Comparison of ENCODE assay signal across 12 mouse cellular contexts in genomic region chr3:63977895-63978294, GRCm38 (mm10). TPM values are rescaled to one million over a fixed set of nuclear protein-coding genes. Genes with fewer than 3 reads are reported as not detected.
DNase-seq lines count a peak whose midpoint lies in the region; ATAC-seq and TF ChIP-seq lines count a peak whose summit lies in the region.
"Had no signal": no experiment of that assay in that cellular context is flagged by ENCODE, and none has a peak within 500 bp of the region (broad histone marks: within the 10 kb centered on the region; RNA-seq: fewer than 3 reads in every experiment).

No protein-coding gene starts in this region.

- no peaks in the 10 kb centered on the region for H3K9me3 ChIP-seq in hindbrain, embryonic 15.5 days
- H3K9me3 ChIP-seq in hindbrain, postnatal 0 days (ENCODE audit: low read length) = no peaks in the 10 kb centered on the region
- no peaks in the 10 kb centered on the region for H3K9me3 ChIP-seq in forebrain, embryonic 13.5 days (replicated peaks)
- no peaks in the 10 kb centered on the region for H3K9me3 ChIP-seq in midbrain, embryonic 11.5 days (ENCODE audit: control insufficient read depth, low read length)
- H3K9me3 ChIP-seq: limb, embryonic 15.5 days had no signal

- peaks cover 26% of the 10 kb centered on the region for H3K4me1 ChIP-seq in hindbrain, embryonic 15.5 days (replicated peaks)
- no peaks in the 10 kb centered on the region; the same call in 1 of the 2 replicates for H3K4me1 ChIP-seq in hindbrain, postnatal 0 days (ENCODE audit: insufficient read depth, low read length)
- H3K4me1 ChIP-seq in forebrain, embryonic 13.5 days = peaks cover 24% of the 10 kb centered on the region
- H3K4me1 ChIP-seq in midbrain, embryonic 11.5 days (ENCODE audit: control insufficient read depth, insufficient read depth, low read length) = peaks cover 16% of the 10 kb centered on the region

- peaks cover 12% of the 10 kb centered on the region for H3K36me3 ChIP-seq in hindbrain, embryonic 15.5 days
- H3K36me3 ChIP-seq in hindbrain, postnatal 0 days (ENCODE audit: insufficient read depth, low read length) = no peaks in the 10 kb centered on the region
- peaks cover 17% of the 10 kb centered on the region for H3K36me3 ChIP-seq in forebrain, embryonic 13.5 days (ENCODE audit: poor library complexity, severe bottlenecking)
- H3K36me3 ChIP-seq in midbrain, embryonic 11.5 days (ENCODE audit: control insufficient read depth, insufficient read depth, low read length) = peaks cover 5% of the 10 kb centered on the region; the same call in 1 of the 2 replicates

- no peak overlapping the region for H3K9ac ChIP-seq in hindbrain, embryonic 15.5 days
- H3K9ac ChIP-seq in hindbrain, postnatal 0 days (replicated peaks; ENCODE audit: low read length) = no peak overlapping the region
- H3K9ac ChIP-seq in forebrain, embryonic 13.5 days = no peak overlapping the region
- H3K9ac ChIP-seq in midbrain, embryonic 11.5 days (ENCODE audit: low read length) = no peak overlapping the region
- H3K9ac ChIP-seq: limb, embryonic 15.5 days had no signal

- ATAC-seq in hindbrain, embryonic 15.5 days (ENCODE audit: low FRiP score, low read depth) = no peak
- ATAC-seq in hindbrain, postnatal 0 days = no peak
- no peak for ATAC-seq in forebrain, embryonic 13.5 days
- no peak for ATAC-seq in midbrain, embryonic 11.5 days (ENCODE audit: low FRiP score)
- no peak for ATAC-seq in frontal cortex, adult (ENCODE audit: low TSS enrichment)

- peak overlapping the region; percentile 83 for H3K4me2 ChIP-seq in hindbrain, embryonic 15.5 days
- no peak overlapping the region for H3K4me2 ChIP-seq in hindbrain, postnatal 0 days (ENCODE audit: low read depth, low read length)
- peak overlapping the region; percentile 77 for H3K4me2 ChIP-seq in forebrain, embryonic 13.5 days
- H3K4me2 ChIP-seq in midbrain, embryonic 11.5 days = no peak overlapping the region

- 57% methylated on average over 4 of the region's 4 CpGs for WGBS in hindbrain, embryonic 15.5 days
- 61% methylated on average over 4 of the region's 4 CpGs for WGBS in hindbrain, postnatal 0 days
- WGBS in forebrain, embryonic 13.5 days = 84% methylated on average over 4 of the region's 4 CpGs
- 83% methylated on average over 4 of the region's 4 CpGs for WGBS in midbrain, embryonic 11.5 days

- no peak for DNase-seq in hindbrain, postnatal 0 days (ENCODE audit: low spot score)
- peak; percentile 37 for DNase-seq in MN1 (ENCODE audit: low spot score)
- peak; percentile 51 for DNase-seq in midbrain, embryonic 11.5 days (ENCODE audit: low spot score, missing footprints)
- DNase-seq in right cerebral cortex, adult 18-20 months = no peak
- DNase-seq in layer of hippocampus, postnatal 36 days = no peak
- DNase-seq: cerebellum, adult 11-12 months; heart, adult 18-20 months; kidney, postnatal 25 days had no signal

- peak overlapping the region; percentile 76; the same call in 1 of the 2 replicates for H3K4me3 ChIP-seq in hindbrain, embryonic 15.5 days
- no peak overlapping the region for H3K4me3 ChIP-seq in hindbrain, postnatal 0 days (ENCODE audit: low read length)
- peak overlapping the region; percentile 92; the same call in 1 of the 2 replicates for H3K4me3 ChIP-seq in forebrain, embryonic 13.5 days
- no peak overlapping the region for H3K4me3 ChIP-seq in midbrain, embryonic 11.5 days (ENCODE audit: low read depth, low read length)

- no peak overlapping the region for H3K27ac ChIP-seq in hindbrain, embryonic 15.5 days (replicated peaks)
- no peak overlapping the region for H3K27ac ChIP-seq in hindbrain, postnatal 0 days
- H3K27ac ChIP-seq in forebrain, embryonic 13.5 days = no peak overlapping the region
- H3K27ac ChIP-seq in midbrain, embryonic 11.5 days (ENCODE audit: low read depth, low read length) = no peak overlapping the region
- H3K27ac ChIP-seq: limb, embryonic 15.5 days had no signal

- no peak for TF ChIP-seq CTCF in hindbrain, postnatal 0 days (IDR thresholded peaks at IDR 0.05; ENCODE audit: low read depth)

- H3K27me3 ChIP-seq in hindbrain, embryonic 15.5 days = no peaks in the 10 kb centered on the region
- no peaks in the 10 kb centered on the region for H3K27me3 ChIP-seq in hindbrain, postnatal 0 days (ENCODE audit: insufficient read depth, low read length)
- H3K27me3 ChIP-seq in forebrain, embryonic 13.5 days = no peaks in the 10 kb centered on the region
- H3K27me3 ChIP-seq in midbrain, embryonic 11.5 days (ENCODE audit: control insufficient read depth, insufficient read depth, low read length) = no peaks in the 10 kb centered on the region
- H3K27me3 ChIP-seq: limb, embryonic 15.5 days had no signal

RNA-seq across cellular contexts. Expression of gene Gmps, which starts 2.0 kb away (rescaled TPM):
- 41.7 and 42.6 TPM in 2 replicates for polyA plus RNA-seq in hindbrain, embryonic 15.5 days (2015; fragmentation: Nextera tagmentation; extraction: Ambion mirVana)
- total RNA-seq in hindbrain, postnatal 0 days (2014; rRNA removed) = 32.6 and 34.3 TPM in 2 replicates
- 33.7 and 35.5 TPM in 2 replicates for polyA plus RNA-seq in hindbrain, postnatal 0 days (2015; fragmentation: Nextera tagmentation; extraction: Ambion mirVana)
- polyA plus RNA-seq in forebrain, embryonic 13.5 days (2015; fragmentation: Nextera tagmentation; extraction: Ambion mirVana) = 52.7 and 58.4 TPM in 2 replicates
- polyA plus RNA-seq in midbrain, embryonic 11.5 days (2014; fragmentation: Nextera tagmentation; extraction: Ambion mirVana) = 75.1 and 85.7 TPM in 2 replicates
- 10 to 100 TPM; 47.9 to 49.8 TPM for total RNA-seq in layer of hippocampus, postnatal 36 days (2021)

RNA-seq across cellular contexts. Expression of gene Slc33a1, which starts 13.3 kb away (rescaled TPM):
- polyA plus RNA-seq in hindbrain, embryonic 15.5 days (2015; fragmentation: Nextera tagmentation; extraction: Ambion mirVana) = 17.4 and 17.8 TPM in 2 replicates
- 48.6 and 50.3 TPM in 2 replicates for total RNA-seq in hindbrain, postnatal 0 days (2014; rRNA removed)
- 14.3 and 15.4 TPM in 2 replicates for polyA plus RNA-seq in hindbrain, postnatal 0 days (2015; fragmentation: Nextera tagmentation; extraction: Ambion mirVana)
- 14.3 and 15.2 TPM in 2 replicates for polyA plus RNA-seq in forebrain, embryonic 13.5 days (2015; fragmentation: Nextera tagmentation; extraction: Ambion mirVana)
- 11.3 and 12.4 TPM in 2 replicates for polyA plus RNA-seq in midbrain, embryonic 11.5 days (2014; fragmentation: Nextera tagmentation; extraction: Ambion mirVana)
- total RNA-seq in layer of hippocampus, postnatal 36 days (2021) = 10 to 100 TPM; 29.1 to 31.0 TPM

RNA-seq across cellular contexts. Expression of gene E130311K13Rik, which starts 48.6 kb away (rescaled TPM):
- polyA plus RNA-seq in hindbrain, embryonic 15.5 days (2015; fragmentation: Nextera tagmentation; extraction: Ambion mirVana) = 6.7 and 7.1 TPM in 2 replicates
- total RNA-seq in hindbrain, postnatal 0 days (2014; rRNA removed) = 6.4 and 9.5 TPM in 2 replicates
- 10.9 and 12.9 TPM in 2 replicates for polyA plus RNA-seq in hindbrain, postnatal 0 days (2015; fragmentation: Nextera tagmentation; extraction: Ambion mirVana)
- 4.3 and 5.0 TPM in 2 replicates for polyA plus RNA-seq in forebrain, embryonic 13.5 days (2015; fragmentation: Nextera tagmentation; extraction: Ambion mirVana)
- 2.3 and 3.4 TPM in 2 replicates for polyA plus RNA-seq in midbrain, embryonic 11.5 days (2014; fragmentation: Nextera tagmentation; extraction: Ambion mirVana)
- total RNA-seq in layer of hippocampus, postnatal 36 days (2021) = 10 to 100 TPM; 12.5 to 13.4 TPM

Comparison
In these comparisons a context has a peak if more than half of its experiments do, and no peak if none do; other contexts are left out.
1. H3K4me2 ChIP-seq: peak in hindbrain, embryonic 15.5 days (single experiment) and forebrain, embryonic 13.5 days (single experiment); none in hindbrain, postnatal 0 days (single experiment) and midbrain, embryonic 11.5 days (single experiment).
2. H3K4me3 ChIP-seq: peak in hindbrain, embryonic 15.5 days (single experiment) and forebrain, embryonic 13.5 days (single experiment); none in hindbrain, postnatal 0 days (single experiment) and midbrain, embryonic 11.5 days (single experiment).
3. DNase-seq: peak in MN1 (single experiment) and midbrain, embryonic 11.5 days (single experiment); none in hindbrain, postnatal 0 days (single experiment), right cerebral cortex, adult 18-20 months (single experiment) and layer of hippocampus, postnatal 36 days (0 of 2).